Mouse (Mus musculus) lung, postnatal 25 days (tissue): ENCODE results near the gene Pla2g4e.
A peak's percentile ranks its signal among the peaks of the same experiment; 100 is the strongest.

Experiments
- DNase-seq: peaks from one replicate; pipeline ENCODE4 v3.0.0; 2022; ENCODE audit warnings: low spot score

Gene Pla2g4e

GRCm38 (mm10) chr2:120235947-120236640, 9.0 kb downstream of the Pla2g4e start:
- no peak for DNase-seq

GRCm38 (mm10) chr2:120235381-120235780, 9.8 kb downstream of the Pla2g4e start:
- DNase-seq, result no peak

GRCm38 (mm10) chr2:120231642-120232041, 13.5 kb downstream of the Pla2g4e start:
- DNase-seq, result no peak

- no peak for DNase-seq
Observed at GRCm38 (mm10) chr2:120214600-120214999, 30.5 kb downstream of the Pla2g4e start.

- no peak for DNase-seq
Observed at GRCm38 (mm10) chr2:120211448-120211847, 33.7 kb downstream of the Pla2g4e start.

- DNase-seq, result no peak
Observed at GRCm38 (mm10) chr2:120207926-120208325, 37.2 kb downstream of the Pla2g4e start.

- DNase-seq, result no peak
Observed at GRCm38 (mm10) chr2:120207028-120207427, 38.1 kb downstream of the Pla2g4e start.

GRCm38 (mm10) chr2:120203742-120204141, 41.4 kb downstream of the Pla2g4e start:
- no peak for DNase-seq

GRCm38 (mm10) chr2:120200077-120200476, 45.1 kb downstream of the Pla2g4e start:
- DNase-seq, result no peak

- no peak for DNase-seq
Observed at GRCm38 (mm10) chr2:120188174-120188573, 57.0 kb downstream of the Pla2g4e start.

- DNase-seq, result no peak
Observed at GRCm38 (mm10) chr2:120187583-120187982, 57.6 kb downstream of the Pla2g4e start.

- DNase-seq, result no peak
Observed at GRCm38 (mm10) chr2:120185527-120186276, 59.4 kb downstream of the Pla2g4e start.

GRCm38 (mm10) chr2:120178936-120179335, 66.2 kb downstream of the Pla2g4e start:
- DNase-seq, result no peak

- DNase-seq, result peak; percentile 32
Observed at GRCm38 (mm10) chr2:120173718-120174117, 71.4 kb downstream of the Pla2g4e start.

GRCm38 (mm10) chr2:120171362-120171761, 73.8 kb downstream of the Pla2g4e start:
- DNase-seq, result no peak

- DNase-seq, result peak; percentile 66
Observed at GRCm38 (mm10) chr2:120170726-120171125, 74.4 kb downstream of the Pla2g4e start.

- DNase-seq, result no peak
Observed at GRCm38 (mm10) chr2:120169382-120169781, 75.8 kb downstream of the Pla2g4e start.

GRCm38 (mm10) chr2:120167763-120168162, 77.4 kb downstream of the Pla2g4e start:
- DNase-seq, result no peak

GRCm38 (mm10) chr2:120165474-120165873, 79.7 kb downstream of the Pla2g4e start:
- no peak for DNase-seq

- DNase-seq, result no peak
Observed at GRCm38 (mm10) chr2:120159434-120159833, 85.7 kb downstream of the Pla2g4e start.

GRCm38 (mm10) chr2:120158846-120159245, 86.3 kb downstream of the Pla2g4e start:
- peak; percentile 46 for DNase-seq

- DNase-seq, result peak; percentile 28
Observed at GRCm38 (mm10) chr2:120158016-120158415, 87.1 kb downstream of the Pla2g4e start.

- no peak for DNase-seq
Observed at GRCm38 (mm10) chr2:120157606-120158005, 87.5 kb downstream of the Pla2g4e start.
